Mouse (Mus musculus) erythroblast, adult 5-6 weeks (primary cell): Measurements from ENCODE around the gene Gm6676. TPM values are rescaled to one million over a fixed set of nuclear protein-coding genes. Genes with fewer than 3 reads are reported as not detected.
"Not testable (repeated sequence)": the region's sequence is repeated elsewhere in the genome, so short reads cannot be mapped to it uniquely, and the experiment has no call there.

ENCODE experiments used
- ATAC-seq: replicated peaks from 2 replicates; pipeline ENCODE4 v1.8.0; 2016; ENCODE audit warnings: moderate number of reproducible peaks, mild to moderate bottlenecking, moderate TSS enrichment, inconsistent platforms; ENCODE audit not compliant: poor library complexity, low FRiP score, severe bottlenecking
- total RNA-seq, 2 experiments: library from RNA; stranded (forward) in 1 of 2; stranded (reverse) in 1 of 2; fragments of 150-400 nt in 1 of 2; fragments of 200-764, 138-1000 nt in 1 of 2; gene quantifications; 2 replicates each; pipeline versions ENCODE4 v1.2.3 to v1.2.4; 2015 to 2017; ENCODE audit warnings: low replicate concordance in 2 of 2

Gm6676 gene
- total RNA-seq (2015; ENCODE audit: low replicate concordance) (not detected in 2 replicates), total RNA-seq (2017; ENCODE audit: low replicate concordance) (not detected in 2 replicates)

DNA sequence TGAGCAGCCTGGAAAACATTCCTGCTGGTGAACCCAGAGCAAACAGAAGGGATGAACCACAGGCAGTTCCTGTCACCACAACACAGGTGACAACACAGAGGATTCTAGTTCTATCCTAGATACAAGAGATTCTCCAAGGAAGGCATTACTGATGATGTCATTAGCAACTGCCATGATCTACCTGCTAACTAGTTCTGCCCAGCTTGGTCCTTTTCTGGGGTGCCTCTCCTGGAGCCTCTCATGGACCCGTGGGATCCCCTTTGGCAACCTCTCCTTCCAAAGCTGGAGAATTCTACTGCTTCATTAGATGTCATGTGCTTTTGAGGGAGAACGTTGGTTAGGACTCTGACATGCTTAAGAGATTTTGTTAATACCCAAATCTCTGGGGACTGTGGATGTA, at the start of gene Gm6676:
TSS of gene Gm6676 (minus strand) at position 101 of the 400 bp plus-strand sequence.
- not testable (repeated sequence) for ATAC-seq

DNA sequence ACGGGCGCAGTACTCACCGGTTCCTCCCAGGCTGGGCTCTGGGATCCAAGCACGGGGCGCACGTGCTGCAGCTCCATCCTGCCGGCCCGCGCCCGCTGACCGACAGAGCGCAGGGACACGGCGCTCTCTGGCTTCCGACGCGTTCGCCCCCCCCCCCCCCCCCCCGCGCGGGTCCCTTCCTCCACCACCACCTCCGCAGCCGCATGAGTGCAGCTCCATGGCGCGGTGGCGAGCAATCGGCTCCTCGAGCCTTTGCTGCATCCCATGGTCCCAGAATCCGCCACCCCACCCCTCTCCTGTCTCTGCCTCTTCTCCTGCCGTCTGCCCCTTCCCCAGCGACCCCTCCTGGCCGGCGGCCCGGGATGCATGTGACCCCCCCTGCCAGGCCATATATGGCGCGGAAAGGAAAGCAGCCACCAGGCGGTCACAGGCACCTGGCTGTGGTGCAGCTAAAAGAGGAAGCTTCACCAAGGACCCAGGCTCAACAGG, 49.3 kb upstream of the Gm6676 start, which contains the start of gene Gm3512:
TSS of gene Gm3512 (minus strand) at position 51 of the 489 bp plus-strand sequence.
- ATAC-seq, result not testable (repeated sequence)

GRCm38 (mm10) chr14:7105124-7105802, 19.9 kb downstream of the Gm6676 start:
- ATAC-seq, result not testable (repeated sequence)

- not testable (repeated sequence) for ATAC-seq
Measured at GRCm38 (mm10) chr14:7100521-7100920, 24.7 kb downstream of the Gm6676 start, which contains the start of gene Gm3696. TSS of gene Gm3696 (minus strand) at chr14:7100621.

Other genes starting within 250 kb of the Gm6676 start
- gene Gm3667, start 235.4 kb downstream of the Gm6676 start, total RNA-seq (2015; ENCODE audit: low replicate concordance), result not detected in 2 replicates
- not detected in 2 replicates for gene Gm3667, start 235.4 kb downstream of the Gm6676 start, total RNA-seq (2017; ENCODE audit: low replicate concordance)
- not detected in 2 replicates for gene Gm6356, start 151.6 kb downstream of the Gm6676 start, total RNA-seq (2015; ENCODE audit: low replicate concordance)
- gene Gm6356, start 151.6 kb downstream of the Gm6676 start, total RNA-seq (2017; ENCODE audit: low replicate concordance), result not detected in 2 replicates
- gene Gm10406, start 98.0 kb downstream of the Gm6676 start, total RNA-seq (2015; ENCODE audit: low replicate concordance), result not detected in 2 replicates
- gene Gm10406, start 98.0 kb downstream of the Gm6676 start, total RNA-seq (2017; ENCODE audit: low replicate concordance), result not detected in 2 replicates
- gene Gm3685, start 80.4 kb downstream of the Gm6676 start, total RNA-seq (2015; ENCODE audit: low replicate concordance), result not detected in 2 replicates
- gene Gm3685, start 80.4 kb downstream of the Gm6676 start, total RNA-seq (2017; ENCODE audit: low replicate concordance), result not detected in 2 replicates
- gene Gm3696, start 24.8 kb downstream of the Gm6676 start, total RNA-seq (2015; ENCODE audit: low replicate concordance), result not detected in 2 replicates
- gene Gm3696, start 24.8 kb downstream of the Gm6676 start, total RNA-seq (2017; ENCODE audit: low replicate concordance), result not detected in 2 replicates
- not detected in 2 replicates for gene Gm3512, start 49.1 kb upstream of the Gm6676 start, total RNA-seq (2015; ENCODE audit: low replicate concordance)
- not detected in 2 replicates for gene Gm3512, start 49.1 kb upstream of the Gm6676 start, total RNA-seq (2017; ENCODE audit: low replicate concordance)
- not detected in 2 replicates for gene Gm16434, start 69.1 kb upstream of the Gm6676 start, total RNA-seq (2015; ENCODE audit: low replicate concordance)
- not detected in 2 replicates for gene Gm16434, start 69.1 kb upstream of the Gm6676 start, total RNA-seq (2017; ENCODE audit: low replicate concordance)
- gene Gm3727, start 139.3 kb upstream of the Gm6676 start, total RNA-seq (2015; ENCODE audit: low replicate concordance), result not detected in 2 replicates
- not detected in 2 replicates for gene Gm3727, start 139.3 kb upstream of the Gm6676 start, total RNA-seq (2017; ENCODE audit: low replicate concordance)
- not detected in 2 replicates for gene Gm3739, start 189.6 kb upstream of the Gm6676 start, total RNA-seq (2015; ENCODE audit: low replicate concordance)
- gene Gm3739, start 189.6 kb upstream of the Gm6676 start, total RNA-seq (2017; ENCODE audit: low replicate concordance), result not detected in 2 replicates
- not detected in 2 replicates for gene Gm5797, start 207.0 kb upstream of the Gm6676 start, total RNA-seq (2015; ENCODE audit: low replicate concordance)
- not detected in 2 replicates for gene Gm5797, start 207.0 kb upstream of the Gm6676 start, total RNA-seq (2017; ENCODE audit: low replicate concordance)
- not detected in 2 replicates for gene Gm8374, start 239.7 kb upstream of the Gm6676 start, total RNA-seq (2015; ENCODE audit: low replicate concordance)
- gene Gm8374, start 239.7 kb upstream of the Gm6676 start, total RNA-seq (2017; ENCODE audit: low replicate concordance), result not detected in 2 replicates